Mouse (Mus musculus) small intestine, adult 2 months (tissue): Measurements from ENCODE around the gene Trip11. TPM values are rescaled to one million over a fixed set of nuclear protein-coding genes. Genes with fewer than 3 reads are reported as not detected.

Experiments used
- H3K27ac ChIP-seq: fragments of 200-500 bp; 2 replicates; pipeline ENCODE4 v1.5.1; 2012; ENCODE audit warnings: low read depth, low read length, control low read depth, inconsistent platforms; ENCODE audit not compliant: insufficient read depth
- H3K27me3 ChIP-seq: fragments of 200-500 bp; 2 replicates; pipeline ENCODE4 v1.6.1; 2012; ENCODE audit warnings: mild to moderate bottlenecking, moderate library complexity, low read length, inconsistent platforms; ENCODE audit not compliant: control insufficient read depth, insufficient read depth
- H3K36me3 ChIP-seq: fragments of 200-500 bp; 2 replicates; pipeline ENCODE4 v1.6.1; 2012; ENCODE audit warnings: mild to moderate bottlenecking, low read length, control low read depth, inconsistent platforms; ENCODE audit not compliant: control insufficient read depth, insufficient read depth
- H3K4me1 ChIP-seq: fragments of 200-500 bp; 2 replicates; pipeline ENCODE4 v1.6.1; 2012; ENCODE audit warnings: low read length, inconsistent platforms, mixed read lengths; ENCODE audit not compliant: control insufficient read depth, insufficient read depth, insufficient read length
- H3K4me3 ChIP-seq: fragments of 200-500 bp; 2 replicates; pipeline ENCODE4 v1.5.1; 2012; ENCODE audit warnings: low read depth, mild to moderate bottlenecking, control low read depth, inconsistent platforms, low read length, moderate library complexity
- CTCF ChIP-seq: fragments of 200-500 bp; IDR thresholded peaks from 2 replicates; pipeline ENCODE4 v1.5.1; 2012; ENCODE audit warnings: low read depth, mild to moderate bottlenecking, control low read depth, inconsistent platforms, low read length, moderate library complexity, mixed read lengths; ENCODE audit not compliant: insufficient replicate concordance, insufficient read length; ENCODE audit errors: extremely low read depth
- POLR2A ChIP-seq: fragments of 200-500 bp; IDR thresholded peaks from 2 replicates; pipeline ENCODE4 v1.6.1; 2012; ENCODE audit warnings: low read depth, mild to moderate bottlenecking, control low read depth, inconsistent platforms, low read length, moderate library complexity
- WGBS: fragments of 180-500 bp; shearing (Covaris S2); methylation state at CpG from one replicate; pipeline ENCODE4 v1.1.7; 2018; 5-methylcytosine and 5-hydroxymethylcytosine counted together
- polyA plus RNA-seq: library from polyadenylated mRNA; depleted of rRNA; stranded (reverse); fragments of >200 nt; gene quantifications from 2 replicates; pipeline ENCODE4 v1.2.3, GENCODE M21; 2012; rRNA removed

The Trip11 gene
- polyA plus RNA-seq, 1 experiment, result 2.1 TPM

- TF ChIP-seq POLR2A (no peak), CTCF (no peak)
- H3K4me3 ChIP-seq, result no peak overlapping the region
- H3K27ac ChIP-seq, result no peak overlapping the region
- WGBS, result 81% methylated on average over 3 of the region's 3 CpGs
- no peaks in the 10 kb centered on the region for H3K36me3 ChIP-seq
- H3K4me1 ChIP-seq, result no peaks in the 10 kb centered on the region
- H3K27me3 ChIP-seq, result no peaks in the 10 kb centered on the region
These were observed 118.6 kb downstream of the Trip11 start for GRCm38 (mm10) chr12:101794458-101794857.

GRCm38 (mm10) chr12:101793221-101793621 lies 119.8 kb downstream of the Trip11 start:
- Histone ChIP-seq H3K36me3 (no peaks in the 10 kb centered on the region), H3K27ac (no peak overlapping the region), H3K4me3 (no peak overlapping the region), H3K4me1 (no peaks in the 10 kb centered on the region), H3K27me3 (no peaks in the 10 kb centered on the region)
- TF ChIP-seq POLR2A (no peak), CTCF (no peak)
- 79% methylated on average over 5 of the region's 5 CpGs for WGBS

GRCm38 (mm10) chr12:101792684-101793083 lies 120.4 kb downstream of the Trip11 start:
- H3K36me3 ChIP-seq, result no peaks in the 10 kb centered on the region
- H3K27me3 ChIP-seq, result no peaks in the 10 kb centered on the region
- H3K4me3 ChIP-seq, result no peak overlapping the region
- TF ChIP-seq POLR2A (no peak), CTCF (no peak)
- H3K27ac ChIP-seq, result no peak overlapping the region
- WGBS, result 92% methylated on average over 4 of the region's 4 CpGs
- H3K4me1 ChIP-seq, result no peaks in the 10 kb centered on the region

- 68% methylated on average over 3 of the region's 3 CpGs for WGBS
- Histone ChIP-seq H3K4me3 (no peak overlapping the region), H3K4me1 (no peaks in the 10 kb centered on the region), H3K27ac (no peak overlapping the region), H3K36me3 (no peaks in the 10 kb centered on the region), H3K27me3 (no peaks in the 10 kb centered on the region)
- no peak for TF ChIP-seq CTCF
- no peak for TF ChIP-seq POLR2A
These were observed 123.3 kb downstream of the Trip11 start for GRCm38 (mm10) chr12:101789767-101790166.

GRCm38 (mm10) chr12:101789250-101789649 lies 123.8 kb downstream of the Trip11 start:
- no peak overlapping the region for H3K4me3 ChIP-seq
- 71% methylated on average over 3 of the region's 3 CpGs for WGBS
- no peak for TF ChIP-seq CTCF
- no peak for TF ChIP-seq POLR2A

More at GRCm38 (mm10) chr12:101789250-101789649, 123.8 kb downstream of the Trip11 start:
- Histone ChIP-seq H3K4me1 (no peaks in the 10 kb centered on the region), H3K27me3 (no peaks in the 10 kb centered on the region), H3K36me3 (no peaks in the 10 kb centered on the region), H3K27ac (no peak overlapping the region)

Other genes starting within 250 kb of the Trip11 start
- 0.03 and 0.20 TPM in 2 replicates for gene Tc2n, start 194.7 kb downstream of the Trip11 start, polyA plus RNA-seq
- 15.3 and 17.0 TPM in 2 replicates for gene Fbln5, start 94.2 kb downstream of the Trip11 start, polyA plus RNA-seq
- 0.30 and 0.76 TPM in 2 replicates for gene Atxn3, start 45.0 kb upstream of the Trip11 start, polyA plus RNA-seq
- gene Cpsf2, start 62.7 kb upstream of the Trip11 start, polyA plus RNA-seq, result 0.70 and 1.2 TPM in 2 replicates
- 0.18 TPM in 1 of 2 replicates, not detected in the other for gene Slc24a4, start 215.5 kb upstream of the Trip11 start, polyA plus RNA-seq